Mouse (Mus musculus) kidney, adult 8-10 months (tissue): ENCODE data around the gene Ms4a10.
A peak's percentile ranks its signal among the peaks of the same experiment; 100 is the strongest.

ENCODE experiments used
- DNase-seq, 2 experiments: peaks; one replicate each; pipeline ENCODE4 v3.0.0; 2022

The Ms4a10 gene

DNA sequence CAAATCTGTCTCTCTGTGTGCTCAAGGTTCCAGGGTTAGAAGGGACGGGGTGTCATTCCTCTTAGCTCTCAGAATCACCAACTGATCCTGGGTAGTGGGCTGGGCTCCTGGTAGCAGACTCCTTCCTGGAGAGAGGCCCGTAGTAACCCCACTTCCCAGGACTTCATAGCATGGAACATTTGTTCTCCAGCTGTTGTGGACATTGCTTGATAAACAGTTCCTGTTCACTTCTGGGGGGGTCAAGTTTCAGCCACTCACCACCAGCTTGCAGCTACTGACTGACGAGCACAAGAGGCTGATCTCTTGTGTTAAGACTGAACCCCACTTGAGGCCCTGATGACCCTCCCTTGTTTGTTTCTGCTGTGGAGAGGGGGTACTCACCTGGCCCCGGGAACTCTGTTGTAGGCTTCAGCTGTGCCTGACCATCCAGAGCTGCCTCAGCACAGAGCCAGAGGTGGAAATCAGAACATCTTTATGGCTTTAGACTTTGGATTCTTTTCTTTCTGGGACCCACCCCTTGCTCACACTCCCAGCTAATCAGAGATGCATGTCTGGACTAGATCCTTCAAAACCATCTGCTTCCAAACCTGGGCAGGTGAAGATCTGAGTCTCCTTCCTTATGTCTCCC is at the start of gene Ms4a10:
Ms4a10 (minus strand) TSS at position 433 of the 628 bp plus-strand sequence.
- DNase-seq = no peak

DNA sequence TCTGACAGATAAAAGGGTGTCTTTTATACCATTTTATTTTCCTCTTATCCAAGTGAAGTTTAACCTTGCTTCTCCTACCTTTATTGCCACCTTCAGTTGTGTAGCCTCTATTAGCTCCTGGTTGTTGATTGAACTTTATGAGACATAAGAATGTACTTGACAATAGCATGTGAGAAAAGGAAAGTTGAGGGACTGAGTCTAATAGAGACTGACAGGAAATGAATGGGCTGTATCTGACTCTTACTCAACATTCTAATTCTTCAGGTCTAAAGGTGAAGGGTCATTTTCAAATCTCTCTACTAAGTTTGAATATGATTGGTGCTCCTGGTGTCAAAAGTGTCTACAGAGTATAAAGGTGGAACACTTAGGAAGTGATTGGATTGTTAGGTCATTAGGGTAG is 47.9 kb upstream of the Ms4a10 start:
- DNase-seq = no peak

DNA sequence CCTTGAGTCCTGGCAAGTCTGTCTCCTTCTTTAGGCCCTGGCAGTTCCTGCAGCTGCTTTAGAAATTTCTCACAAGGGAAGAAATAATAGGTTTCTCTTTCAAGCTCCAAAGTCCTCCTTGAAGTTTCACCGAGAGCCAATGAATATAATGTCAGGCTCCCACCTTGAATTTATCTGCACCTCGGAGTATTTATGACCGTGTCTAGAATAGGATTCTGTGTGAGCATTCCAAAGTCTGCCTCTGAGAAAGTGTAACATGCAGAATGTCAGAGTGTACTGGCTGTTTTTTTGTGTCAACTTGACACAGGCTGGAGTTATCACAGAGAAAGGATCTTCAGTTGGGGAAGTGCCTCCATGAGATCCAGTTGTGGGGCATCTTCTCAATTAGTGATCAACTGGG is 43.4 kb upstream of the Ms4a10 start, which contains the start of gene Ms4a18:
Ms4a18 (minus strand) TSS at position 141 of the 400 bp plus-strand sequence.
- DNase-seq = no peak

DNA sequence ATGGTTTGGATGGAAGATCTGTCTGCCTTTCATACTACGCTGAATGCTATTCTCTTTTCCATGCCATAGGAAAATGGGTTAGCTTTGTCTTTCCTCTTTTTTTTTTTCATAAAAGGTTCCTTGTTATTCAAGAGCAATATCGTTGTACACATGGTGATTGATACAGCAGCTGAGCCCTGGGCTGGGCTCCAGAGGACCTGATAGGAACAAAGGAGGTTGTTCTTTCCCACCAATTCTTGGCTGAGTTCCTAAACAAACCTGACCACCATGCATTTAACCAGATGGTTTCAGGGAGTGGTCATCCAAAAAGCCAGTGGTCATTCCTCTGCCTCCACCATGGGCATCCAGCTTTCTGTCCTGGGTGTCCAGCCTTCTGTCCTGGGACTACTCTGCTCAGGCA is 42.8 kb upstream of the Ms4a10 start:
- DNase-seq = no peak

DNA sequence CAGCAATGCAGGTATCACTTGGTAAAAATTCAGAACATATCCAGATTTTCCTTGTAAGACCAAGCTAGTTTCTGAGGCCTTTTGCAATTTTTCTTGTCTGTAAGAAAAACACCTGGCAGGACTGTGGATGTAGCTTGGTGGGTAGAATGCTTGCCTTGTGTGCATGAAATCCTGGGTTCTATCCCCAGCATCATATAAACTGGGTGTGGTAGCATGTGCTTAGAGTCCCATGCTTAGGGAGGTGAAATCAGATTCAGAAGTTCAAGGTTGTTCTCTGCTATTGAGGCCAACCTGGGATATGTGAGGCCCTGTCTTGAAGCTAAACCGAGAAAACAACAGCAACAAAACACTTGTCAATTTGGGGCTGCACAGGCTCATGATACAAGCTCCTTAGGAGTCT is 41.5 kb upstream of the Ms4a10 start:
- DNase-seq = no peak

DNA sequence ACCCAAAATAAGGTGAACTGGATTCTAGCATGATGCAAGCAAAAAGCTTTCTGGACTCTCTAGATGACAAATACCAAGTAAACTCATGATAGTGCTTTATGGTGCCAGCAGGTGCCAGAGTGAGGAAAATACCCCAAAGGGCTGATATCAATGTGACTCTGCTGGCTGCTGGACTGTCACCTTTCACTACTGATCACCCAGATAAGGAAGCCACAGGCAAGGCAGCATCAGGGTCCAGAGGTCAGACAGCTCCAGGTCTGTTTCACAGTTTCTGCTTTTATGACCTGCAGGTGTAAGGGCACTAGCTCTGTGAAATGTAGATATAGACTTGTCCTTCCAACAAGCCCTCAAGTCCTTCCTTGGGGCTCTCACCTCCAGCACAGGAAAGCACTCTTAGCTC is 41.0 kb upstream of the Ms4a10 start:
- no peak for DNase-seq

GRCm38 (mm10) chr19:10993150-10993549 is 18.7 kb upstream of the Ms4a10 start, which contains the start of gene Ms4a15:
Gene Ms4a15, minus strand, starts transcription at chr19:10993250.
- no peak for DNase-seq

GRCm38 (mm10) chr19:10991911-10992310 is 17.4 kb upstream of the Ms4a10 start:
- no peak for DNase-seq

GRCm38 (mm10) chr19:10990751-10991150 is 16.3 kb upstream of the Ms4a10 start:
- DNase-seq = no peak

- DNase-seq = peak in 1 of 2 experiments; percentile 21
These were observed 14.1 kb upstream of the Ms4a10 start for GRCm38 (mm10) chr19:10988563-10988962.

DNA sequence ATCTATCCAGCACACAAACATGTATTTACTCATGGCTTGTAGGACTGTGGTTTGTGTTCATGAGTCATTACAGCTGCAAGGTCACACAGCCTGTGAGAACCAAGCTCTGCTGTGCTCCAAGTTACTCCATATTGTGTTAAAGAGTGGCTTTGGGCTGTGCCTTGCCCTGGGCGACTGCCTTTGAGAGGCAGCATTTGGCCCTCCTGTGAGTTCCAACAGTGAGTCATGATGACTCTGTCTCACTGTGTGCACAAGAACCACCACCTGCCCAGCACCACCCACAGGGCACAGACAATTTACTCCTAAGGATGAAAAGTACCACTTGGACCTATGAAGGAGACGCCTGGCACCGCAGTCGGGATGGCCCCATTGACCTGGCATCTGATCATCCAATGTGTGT is 11.4 kb upstream of the Ms4a10 start:
- no peak for DNase-seq

- DNase-seq = no peak
These were observed 10.1 kb upstream of the Ms4a10 start for GRCm38 (mm10) chr19:10984551-10984950.

DNA sequence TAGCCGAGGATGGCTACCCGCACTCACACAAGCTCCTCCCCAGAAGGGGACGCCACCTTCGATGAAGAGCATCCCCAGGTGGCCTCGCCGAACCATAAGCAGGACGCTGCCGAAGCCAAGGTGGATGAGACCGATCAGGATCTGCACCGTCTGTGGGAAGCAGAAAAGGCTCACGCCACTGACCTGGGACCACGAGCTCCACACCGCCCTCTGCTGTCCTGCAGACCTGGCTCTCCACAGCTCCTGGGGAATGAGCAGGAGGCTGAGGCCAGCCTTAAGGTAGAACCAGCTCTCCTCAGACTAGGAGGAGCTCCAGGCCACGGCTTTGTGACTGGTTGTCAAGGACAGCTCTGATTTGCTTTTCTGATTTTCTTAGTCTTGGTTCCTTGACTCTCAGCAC is 8.7 kb upstream of the Ms4a10 start:
- DNase-seq = peak in 1 of 2 experiments; percentile 46

DNA sequence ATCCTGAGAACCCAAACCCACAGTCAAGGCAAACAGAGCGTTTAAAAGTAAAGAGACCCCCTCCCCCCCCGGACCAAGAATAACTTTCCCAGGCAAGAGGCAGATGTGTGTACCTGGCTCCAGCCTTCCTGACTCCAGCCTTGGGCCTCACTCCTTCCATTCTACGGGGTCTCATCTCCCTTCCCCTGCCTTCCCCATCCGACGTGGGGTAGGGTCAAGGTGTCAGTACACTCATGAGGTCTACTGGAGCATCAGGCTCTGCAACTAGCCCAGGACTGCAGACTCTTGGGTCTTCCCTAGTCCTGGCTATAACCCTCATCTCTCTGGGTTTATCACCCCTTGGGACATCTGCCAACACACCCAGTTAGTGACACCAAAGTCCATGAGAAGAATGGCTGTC is 5.7 kb upstream of the Ms4a10 start:
- no peak for DNase-seq

DNA sequence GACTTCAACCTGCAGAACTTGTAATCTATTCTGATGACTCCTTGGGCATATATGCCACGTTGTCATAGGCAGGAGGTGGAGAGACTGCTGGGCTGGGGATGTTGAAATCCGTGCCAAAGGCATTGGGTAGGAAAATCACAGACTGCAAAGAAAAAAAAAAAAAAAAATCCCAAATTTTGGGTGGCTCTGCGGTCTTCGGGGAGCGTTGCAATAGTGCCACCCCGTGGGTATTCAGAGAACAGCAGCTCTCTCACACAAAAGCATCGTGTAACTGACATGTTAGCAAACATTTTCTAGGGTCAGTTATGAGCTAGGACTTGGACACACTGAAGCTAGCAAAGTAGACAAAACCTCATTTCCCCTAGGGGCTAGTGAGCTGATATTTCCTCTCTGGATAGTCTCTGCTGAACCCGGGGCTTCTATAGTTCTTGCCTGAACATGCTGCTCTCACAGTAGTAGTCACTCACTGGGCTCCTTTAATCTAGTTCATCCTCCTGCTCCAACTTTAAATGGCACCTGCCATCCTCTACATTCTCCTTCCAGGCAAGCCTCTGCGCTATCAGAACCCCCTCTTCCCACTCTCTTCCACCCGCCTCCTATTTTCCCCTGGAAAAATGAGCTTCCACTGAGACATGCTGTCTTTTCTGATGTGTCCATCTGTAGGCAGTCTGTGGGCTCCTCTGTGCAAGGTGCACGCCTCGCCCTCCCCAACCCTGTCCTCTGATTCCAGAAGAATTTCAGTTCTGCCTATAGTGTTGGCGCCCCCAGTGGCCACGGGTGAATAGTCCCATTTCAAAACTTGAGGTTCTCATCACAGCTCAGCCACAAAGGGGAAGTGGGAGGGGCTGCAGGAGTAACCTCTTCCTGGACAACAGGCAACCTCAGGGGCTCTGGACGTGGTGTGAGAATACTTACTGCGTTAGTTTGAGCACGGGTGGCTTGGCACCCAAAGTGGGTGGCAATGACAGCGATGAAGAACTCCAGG is 5.0 kb upstream of the Ms4a10 start:
- DNase-seq = peak; percentile 41 to 75

DNA sequence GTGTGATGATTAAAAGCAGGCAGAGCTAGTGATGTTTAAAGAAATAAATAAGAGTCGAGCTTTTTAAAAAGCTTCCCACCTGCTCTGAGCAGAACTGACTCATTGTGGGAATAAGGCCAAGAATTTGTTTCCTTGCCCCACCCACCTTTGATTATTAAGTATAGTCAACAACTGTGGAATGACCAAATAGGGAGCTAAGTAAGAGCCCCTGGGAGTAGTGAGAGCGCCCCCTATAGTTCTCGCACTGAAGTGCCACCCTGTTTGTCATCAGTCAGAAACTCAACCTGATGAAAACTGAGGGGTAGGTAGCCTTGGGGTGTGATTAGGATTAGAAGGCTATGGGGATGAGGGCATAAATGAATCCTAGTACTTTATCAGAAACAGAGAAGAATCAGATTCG is 1.8 kb upstream of the Ms4a10 start:
- no peak for DNase-seq

DNA sequence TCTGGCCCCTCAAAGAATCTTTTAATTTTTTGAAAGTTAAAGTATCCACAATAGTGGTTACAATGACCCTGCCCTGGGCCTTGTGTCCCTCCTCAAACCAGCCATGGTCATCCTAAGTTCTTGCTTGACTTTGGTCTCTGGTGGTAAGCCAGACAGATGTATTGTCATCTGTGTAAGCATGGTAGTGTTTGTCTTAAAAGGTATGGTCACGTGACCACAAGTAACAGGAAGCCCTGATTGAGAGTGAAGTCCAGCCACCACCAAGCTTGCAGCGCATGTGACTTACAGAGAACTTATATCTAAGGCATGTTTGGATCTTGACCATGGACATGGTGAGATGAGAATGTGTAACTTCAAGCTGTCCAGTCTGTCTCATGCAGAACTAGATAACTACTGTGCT is 717 bp upstream of the Ms4a10 start:
- DNase-seq = no peak

DNA sequence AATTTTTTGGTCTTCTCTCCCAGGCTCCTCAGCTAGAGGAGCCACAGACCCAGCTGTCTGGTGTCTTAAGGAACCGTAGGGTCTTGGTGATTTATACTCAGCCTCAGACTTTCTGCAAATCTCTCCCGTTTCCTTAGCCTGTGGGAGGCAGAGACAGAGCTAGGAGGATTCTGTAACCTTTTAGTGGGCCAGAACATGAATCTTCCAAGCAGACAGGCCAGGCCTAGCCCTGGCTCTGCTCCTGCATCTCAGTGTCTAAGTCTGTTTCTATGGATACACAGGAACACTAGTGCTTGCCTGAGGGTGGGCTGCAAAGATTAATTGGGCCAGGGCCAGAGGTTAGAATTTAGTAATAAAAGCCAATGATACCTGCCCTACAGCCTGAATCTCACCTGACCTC is 1.3 kb downstream of the Ms4a10 start:
- DNase-seq = no peak

- DNase-seq = no peak
These were observed 1.8 kb downstream of the Ms4a10 start for GRCm38 (mm10) chr19:10972660-10973059.

DNA sequence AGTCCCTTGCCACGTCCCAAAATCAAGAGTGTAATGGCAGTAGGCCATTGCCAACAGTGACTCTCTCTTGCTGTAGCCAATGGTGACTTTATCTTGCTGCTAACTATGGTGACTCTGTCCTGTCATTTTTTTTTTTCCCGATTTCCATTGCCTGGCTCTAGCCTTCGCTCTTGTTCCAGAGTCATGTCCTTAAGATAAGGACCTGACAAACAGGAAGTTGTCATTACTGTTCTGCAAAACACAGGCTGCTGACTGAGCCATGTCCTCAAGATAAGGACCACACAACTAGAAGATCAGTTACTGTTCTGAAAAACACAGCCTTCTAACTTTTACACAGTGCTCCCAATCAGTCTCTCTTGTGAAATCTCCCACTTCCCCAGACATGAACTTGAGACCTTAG is 4.0 kb downstream of the Ms4a10 start:
- no peak for DNase-seq

DNA sequence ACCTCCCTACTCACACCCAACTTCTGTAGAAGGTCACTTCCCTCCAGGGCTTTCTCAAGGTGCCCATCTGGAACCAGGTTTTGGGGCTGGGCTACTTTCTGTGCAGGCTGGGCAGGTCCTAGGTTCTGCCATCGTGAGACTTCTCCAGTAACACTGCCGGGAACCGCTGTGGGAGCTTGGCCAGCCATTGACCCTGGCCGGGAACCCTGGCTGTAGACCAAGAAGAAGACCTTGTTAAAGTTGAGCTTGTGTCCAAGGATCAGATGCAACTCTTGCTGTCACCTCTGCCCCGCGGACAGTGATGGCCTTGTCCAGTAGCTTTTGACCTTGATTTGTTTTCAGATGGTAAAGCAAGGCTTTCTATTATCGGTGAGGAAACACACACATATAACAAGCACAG is 5.9 kb downstream of the Ms4a10 start:
- DNase-seq = no peak

DNA sequence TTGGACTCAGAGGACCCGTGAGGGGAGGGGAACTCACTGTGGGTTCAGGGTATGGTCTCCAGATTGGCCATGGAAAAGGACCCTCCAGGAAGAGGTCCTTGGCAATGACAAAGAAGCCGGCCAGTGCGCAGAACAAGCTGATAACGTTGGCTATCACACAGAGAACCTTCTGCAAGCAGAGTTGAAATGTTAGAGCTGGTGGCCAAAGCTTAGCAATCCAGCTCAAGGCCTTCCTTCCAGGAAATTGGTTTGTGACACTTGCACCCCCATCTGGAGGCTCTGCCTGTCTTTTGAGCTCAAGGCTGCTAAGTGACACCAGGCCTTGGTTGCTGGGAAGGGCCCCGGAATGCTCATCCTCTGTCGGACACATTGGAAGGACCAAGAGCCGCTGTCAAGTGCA is 8.7 kb downstream of the Ms4a10 start:
- no peak for DNase-seq

- no peak for DNase-seq
These were observed 14.5 kb downstream of the Ms4a10 start for GRCm38 (mm10) chr19:10959978-10960346.
